Mouse (Mus musculus) E14TG2a.4 (cell line): Measurements from ENCODE around the gene Sqstm1.

ENCODE experiments used
- H3K27me3 ChIP-seq: 2 replicates; pipeline ENCODE4 v1.6.1; 2014; ENCODE audit warnings: low read length, control low read depth; ENCODE audit not compliant: insufficient read depth
- H3K36me3 ChIP-seq: 2 replicates; pipeline ENCODE4 v1.6.1; 2014; ENCODE audit warnings: low read length, control low read depth; ENCODE audit not compliant: insufficient read depth
- H3K4me1 ChIP-seq: replicated peaks from 2 replicates; pipeline ENCODE4 v1.6.1; 2014; ENCODE audit warnings: low read depth, low read length, control low read depth
- H3K4me3 ChIP-seq: replicated peaks from 2 replicates; pipeline ENCODE4 v1.5.1; 2014; ENCODE audit warnings: mild to moderate bottlenecking, low read length
- H3K9me3 ChIP-seq: 2 replicates; pipeline ENCODE4 v1.6.1; 2014; ENCODE audit warnings: low read length, control low read depth
- CTCF ChIP-seq: conservative IDR thresholded peaks from 2 replicates; pipeline ENCODE4 v1.5.1; 2014; ENCODE audit warnings: low read length
- NANOG ChIP-seq: IDR thresholded peaks from 2 replicates; pipeline ENCODE4 v1.6.1; 2014; ENCODE audit warnings: borderline replicate concordance, low read length, mixed read lengths
- POU5F1 ChIP-seq: IDR thresholded peaks from 2 replicates; pipeline ENCODE4 v1.6.1; 2014; ENCODE audit warnings: low read length, borderline replicate concordance

Gene Sqstm1

GRCm38 (mm10) chr11:50207344-50207743, 3.3 kb downstream of the Sqstm1 start:
- Histone ChIP-seq H3K9me3 (no peaks in the 10 kb centered on the region), H3K4me1 (peaks cover 80% of the 10 kb centered on the region), H3K36me3 (peaks cover 69% of the 10 kb centered on the region), H3K27me3 (no peaks in the 10 kb centered on the region), H3K4me3 (no peak overlapping the region)
- no peak for TF ChIP-seq POU5F1
- no peak for TF ChIP-seq NANOG
- no peak for TF ChIP-seq CTCF

GRCm38 (mm10) chr11:50206037-50206436, 4.6 kb downstream of the Sqstm1 start:
- Histone ChIP-seq H3K9me3 (no peaks in the 10 kb centered on the region), H3K36me3 (peaks cover 82% of the 10 kb centered on the region), H3K4me1 (peaks cover 79% of the 10 kb centered on the region), H3K27me3 (no peaks in the 10 kb centered on the region), H3K4me3 (no peak overlapping the region)
- TF ChIP-seq CTCF (no peak), POU5F1 (no peak), NANOG (no peak)

- TF ChIP-seq NANOG (no peak), POU5F1 (no peak), CTCF (no peak)
- peaks cover 88% of the 10 kb centered on the region for H3K36me3 ChIP-seq
Observed at GRCm38 (mm10) chr11:50205434-50205833, 5.2 kb downstream of the Sqstm1 start.

GRCm38 (mm10) chr11:50203302-50203827, 7.3 kb downstream of the Sqstm1 start:
- Histone ChIP-seq H3K4me1 (peaks cover 80% of the 10 kb centered on the region), H3K9me3 (no peaks in the 10 kb centered on the region), H3K4me3 (no peak overlapping the region), H3K36me3 (peaks cover 98% of the 10 kb centered on the region), H3K27me3 (no peaks in the 10 kb centered on the region)
- TF ChIP-seq POU5F1 (no peak), NANOG (no peak)

More at GRCm38 (mm10) chr11:50205434-50205833, 5.2 kb downstream of the Sqstm1 start:
- H3K4me1 ChIP-seq = peaks cover 82% of the 10 kb centered on the region
- no peak overlapping the region for H3K4me3 ChIP-seq
- no peaks in the 10 kb centered on the region for H3K9me3 ChIP-seq
- no peaks in the 10 kb centered on the region for H3K27me3 ChIP-seq

- no peak for TF ChIP-seq NANOG
- no peak for TF ChIP-seq CTCF
- no peak for TF ChIP-seq POU5F1
- H3K27me3 ChIP-seq = no peaks in the 10 kb centered on the region
- no peak overlapping the region for H3K4me3 ChIP-seq
- H3K9me3 ChIP-seq = no peaks in the 10 kb centered on the region
- H3K4me1 ChIP-seq = peaks cover 66% of the 10 kb centered on the region
- peaks cover 98% of the 10 kb centered on the region for H3K36me3 ChIP-seq
Observed at GRCm38 (mm10) chr11:50201590-50201989, 9.0 kb downstream of the Sqstm1 start.

GRCm38 (mm10) chr11:50200613-50201012, 10.0 kb downstream of the Sqstm1 start:
- Histone ChIP-seq H3K36me3 (peaks cover 95% of the 10 kb centered on the region), H3K27me3 (no peaks in the 10 kb centered on the region), H3K9me3 (no peaks in the 10 kb centered on the region), H3K4me1 (peaks cover 57% of the 10 kb centered on the region), H3K4me3 (no peak overlapping the region; the same call in 1 of the 2 replicates)
- no peak for TF ChIP-seq CTCF
- no peak for TF ChIP-seq POU5F1

GRCm38 (mm10) chr11:50198916-50199315, 11.7 kb downstream of the Sqstm1 start:
- peaks cover 88% of the 10 kb centered on the region for H3K36me3 ChIP-seq
- H3K9me3 ChIP-seq = no peaks in the 10 kb centered on the region
- TF ChIP-seq NANOG = no peak
- no peak for TF ChIP-seq POU5F1
- TF ChIP-seq CTCF = no peak

GRCm38 (mm10) chr11:50198219-50198846, 12.3 kb downstream of the Sqstm1 start:
- Histone ChIP-seq H3K9me3 (no peaks in the 10 kb centered on the region), H3K4me1 (peaks cover 54% of the 10 kb centered on the region), H3K36me3 (peaks cover 83% of the 10 kb centered on the region), H3K4me3 (no peak overlapping the region), H3K27me3 (no peaks in the 10 kb centered on the region)
- TF ChIP-seq POU5F1 (no peak), NANOG (no peak), CTCF (no peak)

More at GRCm38 (mm10) chr11:50198916-50199315, 11.7 kb downstream of the Sqstm1 start:
- peaks cover 56% of the 10 kb centered on the region for H3K4me1 ChIP-seq
- no peak overlapping the region for H3K4me3 ChIP-seq
- H3K27me3 ChIP-seq = no peaks in the 10 kb centered on the region

- TF ChIP-seq CTCF (no peak), NANOG (no peak), POU5F1 (no peak)
- H3K27me3 ChIP-seq = no peaks in the 10 kb centered on the region
- no peak overlapping the region for H3K4me3 ChIP-seq
- H3K4me1 ChIP-seq = peaks cover 49% of the 10 kb centered on the region
- H3K9me3 ChIP-seq = no peaks in the 10 kb centered on the region
- H3K36me3 ChIP-seq = peaks cover 75% of the 10 kb centered on the region
Observed at GRCm38 (mm10) chr11:50197500-50197899, 13.1 kb downstream of the Sqstm1 start.
